Comparison of ENCODE assay signal across 7 mouse cellular contexts in genomic region chr4:149099369-149100017, GRCm38 (mm10). TPM values are rescaled to one million over a fixed set of nuclear protein-coding genes. Genes with fewer than 3 reads are reported as not detected.
A peak's percentile ranks its signal among the peaks of the same experiment; 100 is the strongest.
DNase-seq lines count a peak whose midpoint lies in the region; ATAC-seq lines count a peak whose summit lies in the region.

TSS of gene Pex14 (minus strand) at chr4:149099876.

- H3K4me3 ChIP-seq in embryonic facial prominence, embryonic 10.5 days = peak within 1 kb of the TSS; percentile 100
- H3K4me3 ChIP-seq in limb, embryonic 10.5 days = peak within 1 kb of the TSS; percentile 82
- peak within 1 kb of the TSS; percentile 99 for H3K4me3 ChIP-seq in midbrain, embryonic 13.5 days (replicated peaks)

- peak within 1 kb of the TSS; percentile 97 for H3K4me2 ChIP-seq in midbrain, embryonic 13.5 days (replicated peaks)

- H3K9me3 ChIP-seq in embryonic facial prominence, embryonic 10.5 days = no peaks in the 10 kb centered on the region
- H3K9me3 ChIP-seq in limb, embryonic 10.5 days (replicated peaks) = no peaks in the 10 kb centered on the region
- no peaks in the 10 kb centered on the region for H3K9me3 ChIP-seq in midbrain, embryonic 13.5 days

- H3K4me1 ChIP-seq in embryonic facial prominence, embryonic 10.5 days = peaks cover 23% of the 10 kb centered on the region
- peaks cover 18% of the 10 kb centered on the region for H3K4me1 ChIP-seq in limb, embryonic 10.5 days
- peaks cover 16% of the 10 kb centered on the region for H3K4me1 ChIP-seq in midbrain, embryonic 13.5 days (replicated peaks)

- H3K36me3 ChIP-seq in embryonic facial prominence, embryonic 10.5 days (replicated peaks) = peaks cover 3% of the 10 kb centered on the region; the same call in 1 of the 2 replicates
- H3K36me3 ChIP-seq in limb, embryonic 10.5 days = no peaks in the 10 kb centered on the region
- no peaks in the 10 kb centered on the region for H3K36me3 ChIP-seq in midbrain, embryonic 13.5 days

- peak within 1 kb of the TSS; percentile 94 for H3K27ac ChIP-seq in embryonic facial prominence, embryonic 10.5 days (replicated peaks)
- peak within 1 kb of the TSS; percentile 94 for H3K27ac ChIP-seq in limb, embryonic 10.5 days
- H3K27ac ChIP-seq in midbrain, embryonic 13.5 days = peak within 1 kb of the TSS; percentile 53; the same call in 1 of the 2 replicates

- H3K27me3 ChIP-seq in embryonic facial prominence, embryonic 10.5 days (replicated peaks; ENCODE audit: low read depth, poor library complexity, severe bottlenecking) = no peaks in the 10 kb centered on the region
- H3K27me3 ChIP-seq in limb, embryonic 10.5 days (ENCODE audit: low read depth, poor library complexity, severe bottlenecking) = no peaks in the 10 kb centered on the region
- no peaks in the 10 kb centered on the region for H3K27me3 ChIP-seq in midbrain, embryonic 13.5 days

- peak within 1 kb of the TSS; percentile 91 for H3K9ac ChIP-seq in midbrain, embryonic 13.5 days (replicated peaks)

- under 1% methylated on average over 50 of the region's 50 CpGs for WGBS in embryonic facial prominence, embryonic 10.5 days
- under 1% methylated on average over 50 of the region's 50 CpGs for whole genome bisulfite sequencing in limb, embryonic 10.5 days
- WGBS in midbrain, embryonic 13.5 days = under 1% methylated on average over 50 of the region's 50 CpGs

- peak; percentile 83 for ATAC-seq in granulocyte monocyte progenitor cell, adult 5-6 weeks (replicated peaks; ENCODE audit: poor library complexity, severe bottlenecking)
- ATAC-seq in midbrain, embryonic 13.5 days = peak; percentile 80

- DNase-seq in adrenal gland, postnatal 10 days = peak; percentile 93
- DNase-seq in embryonic facial prominence, embryonic 10.5 days (ENCODE audit: low spot score) = peak; percentile 94
- DNase-seq in kidney, adult 11 months = peak; percentile 91
- DNase-seq in limb, embryonic 10.5 days (ENCODE audit: low spot score) = peak; percentile 95
- DNase-seq in spleen, adult 12 weeks (ENCODE audit: low spot score) = peak; percentile 78

RNA-seq across cellular contexts. Expression of gene Pex14, which starts in this region (rescaled TPM):
- total RNA-seq in adrenal gland, postnatal 10 days (2021) = 10 to 100 TPM; 67.9 to 74.0 TPM
- 59.0 and 60.7 TPM in 2 replicates for polyA plus RNA-seq in embryonic facial prominence, embryonic 10.5 days (2016; fragmentation: Nextera tagmentation; extraction: Ambion mirVana)
- total RNA-seq in granulocyte monocyte progenitor cell, adult 5-6 weeks (2014; fragmentation: Nextera tagmentation) = 12.0 and 19.9 TPM in 2 replicates
- 12.5 and 13.6 TPM in 2 replicates for total RNA-seq in granulocyte monocyte progenitor cell, adult 5-6 weeks (2017)
- 65.0 and 66.1 TPM in 2 replicates for polyA plus RNA-seq in limb, embryonic 10.5 days (2016; fragmentation: Nextera tagmentation; extraction: Ambion mirVana)
- polyA plus RNA-seq in midbrain, embryonic 13.5 days (2015; fragmentation: Nextera tagmentation; extraction: Ambion mirVana) = 50.6 and 55.6 TPM in 2 replicates

Comparison
In these comparisons a context has a peak if more than half of its experiments do, and no peak if none do; other contexts are left out.
1. Peak in every context shown above with its lines: DNase-seq, ATAC-seq, H3K4me3 ChIP-seq and H3K27ac ChIP-seq.